Mouse (Mus musculus): Measurements from ENCODE around the gene Sh3yl1.

Sh3yl1 gene

DNA sequence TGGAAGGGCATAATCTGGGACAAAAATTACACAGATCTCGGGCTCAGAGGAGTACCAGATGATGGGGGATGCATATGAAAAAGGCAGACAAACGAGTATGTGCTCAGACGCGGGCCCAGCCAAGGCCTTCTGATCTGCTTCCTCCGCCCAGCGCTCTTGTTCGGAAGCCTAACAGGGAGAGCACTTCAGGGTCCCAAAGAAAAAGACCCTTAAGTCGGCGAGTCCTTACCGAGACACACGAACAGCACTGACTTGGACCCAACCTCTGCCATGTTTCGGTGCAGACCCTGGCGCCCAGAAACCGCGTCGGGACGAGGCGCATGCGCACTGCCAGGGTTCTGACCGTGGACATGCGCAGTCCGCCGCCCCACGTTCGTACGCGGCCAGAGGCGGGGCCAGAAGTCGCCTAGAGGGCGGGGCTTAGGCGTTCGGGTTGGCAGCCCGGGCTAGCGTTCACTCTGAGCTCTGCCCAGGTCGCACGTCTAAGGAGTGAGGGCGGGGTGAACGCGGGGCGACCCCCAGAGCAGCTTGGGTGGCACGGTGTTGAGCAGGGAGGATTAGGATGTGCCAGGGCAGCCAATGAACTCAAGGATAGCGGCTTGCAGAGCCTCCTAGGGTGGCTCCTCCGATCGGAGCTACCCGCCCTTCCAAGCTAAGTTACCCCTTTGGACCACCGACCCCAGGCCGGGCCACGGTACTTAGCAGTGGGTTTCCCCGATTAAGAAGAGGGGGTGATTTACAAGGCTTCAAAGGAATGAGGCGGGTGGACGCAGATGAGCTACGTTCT, at the start of gene Sh3yl1, which contains the start of gene Acp1:
TSS of gene Sh3yl1 (plus strand) at position 408 of the 787 bp plus-strand sequence.
TSS of gene Acp1 (minus strand) at position 329 of the 787 bp plus-strand sequence.
- DNase-seq (ENCODE audit: low spot score) = peak; percentile 97

DNA sequence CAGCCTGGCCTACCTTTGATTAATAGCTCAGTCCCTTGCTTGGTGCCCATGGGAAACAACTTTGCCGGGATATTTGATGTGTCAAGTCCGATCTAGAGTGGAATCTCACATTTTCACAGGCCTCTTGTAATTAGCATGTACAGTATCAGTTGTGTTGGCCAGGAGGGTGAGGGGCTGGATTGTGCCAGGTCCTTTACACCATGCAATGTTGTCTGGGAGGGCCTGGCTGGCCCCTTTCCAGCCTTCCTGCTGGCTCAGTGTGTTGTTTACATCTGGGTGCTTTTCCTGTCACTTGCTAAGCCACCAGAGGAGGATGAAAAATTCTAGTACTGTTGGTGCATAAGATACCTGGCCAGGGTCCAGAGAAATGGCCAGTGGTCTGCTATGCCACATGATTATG, 47.1 kb upstream of the Sh3yl1 start:
- DNase-seq (ENCODE audit: low spot score) = no peak

DNA sequence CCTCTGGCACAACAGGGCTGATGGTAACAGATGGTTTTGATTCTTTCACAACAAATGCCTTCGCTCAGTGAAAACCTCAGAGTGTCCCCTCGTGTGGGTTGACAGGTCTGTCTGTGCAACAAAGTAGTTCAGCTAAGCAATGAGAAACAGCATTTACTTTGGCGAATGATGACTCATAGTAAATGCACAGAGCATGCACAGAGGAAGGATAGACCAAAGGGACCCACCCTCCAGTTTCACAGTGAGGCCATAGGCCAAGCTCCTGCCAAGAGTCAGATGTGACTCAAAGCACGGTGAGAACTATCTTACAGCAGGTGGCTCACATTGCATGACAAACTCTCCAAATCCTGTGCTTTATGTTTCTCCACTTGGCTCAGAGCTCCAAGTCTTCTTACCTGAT, 45.7 kb upstream of the Sh3yl1 start:
- no peak for DNase-seq (ENCODE audit: low spot score)

DNA sequence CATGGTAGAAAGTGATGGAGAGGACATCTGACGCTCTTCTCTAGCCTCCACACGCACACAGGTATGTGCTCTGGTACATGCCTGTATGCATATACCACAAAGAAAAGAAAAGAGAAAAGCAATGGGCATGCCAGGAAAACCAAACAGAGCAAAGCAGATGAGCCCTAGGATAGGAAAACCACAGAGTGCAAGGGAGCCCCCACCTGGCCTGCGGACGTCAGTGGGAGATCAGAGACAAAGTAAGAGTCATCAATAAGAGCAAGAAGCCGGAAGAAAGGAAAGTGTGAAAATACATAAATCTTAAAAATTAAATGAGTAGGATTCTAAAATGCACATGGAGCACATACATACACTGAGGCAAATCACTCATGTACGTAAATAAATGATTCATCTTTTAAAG, 32.0 kb upstream of the Sh3yl1 start:
- DNase-seq (ENCODE audit: low spot score) = no peak

DNA sequence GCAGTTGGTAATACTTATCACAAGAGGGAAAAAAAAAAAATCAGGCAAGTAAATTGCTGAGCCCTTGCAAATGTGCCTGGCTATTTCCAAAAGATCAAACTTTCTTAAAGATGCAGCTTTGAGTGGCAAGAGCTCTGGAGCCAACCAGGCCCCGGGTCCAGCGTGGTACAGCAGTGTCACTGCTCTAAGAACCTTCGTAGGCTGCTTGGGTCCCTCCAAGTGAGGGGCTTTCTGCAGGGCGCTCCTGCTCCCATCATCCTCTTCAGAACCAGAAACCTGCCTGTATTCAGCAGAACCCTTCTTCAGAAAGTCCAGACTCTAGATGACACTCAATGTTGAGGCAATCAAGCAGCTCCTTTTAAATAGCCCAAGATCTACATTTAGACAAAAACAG, 27.9 kb upstream of the Sh3yl1 start:
- no peak for DNase-seq (ENCODE audit: low spot score)

DNA sequence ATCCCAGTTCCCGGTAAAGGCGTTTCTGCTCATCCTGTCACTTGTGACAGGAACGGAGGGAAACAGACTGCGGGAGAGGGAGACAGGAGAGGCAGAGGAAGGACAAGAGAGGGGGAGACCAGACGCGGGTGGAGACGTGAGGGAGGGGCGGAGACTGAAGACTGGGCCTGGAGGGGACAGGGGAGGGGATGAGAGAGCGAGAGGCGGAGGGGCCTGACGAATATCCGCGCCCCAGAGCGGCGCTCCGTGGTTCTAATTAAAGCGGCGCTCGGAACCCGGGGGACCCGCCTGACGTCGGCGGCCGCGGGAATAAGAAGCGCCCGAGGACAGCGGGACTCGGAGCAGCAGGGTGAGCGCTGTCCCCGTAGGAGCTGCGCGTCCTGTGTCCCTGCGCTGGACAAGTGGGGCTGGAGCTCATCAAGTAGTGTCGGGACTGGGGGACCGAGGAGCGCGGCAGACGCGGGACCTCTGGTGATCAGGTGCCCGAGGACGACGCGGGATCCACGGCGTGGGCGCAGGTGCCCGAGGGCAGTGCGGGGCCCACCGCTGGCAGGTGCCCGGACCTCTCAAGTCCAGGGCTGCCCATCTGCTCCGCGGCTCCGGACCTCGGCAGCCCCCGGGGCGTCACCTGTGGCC, 27.4 kb upstream of the Sh3yl1 start, which contains the start of gene Alkal2:
TSS of gene Alkal2 (plus strand) at position 337 of the 636 bp plus-strand sequence.
- DNase-seq (ENCODE audit: low spot score) = peak; percentile 52

DNA sequence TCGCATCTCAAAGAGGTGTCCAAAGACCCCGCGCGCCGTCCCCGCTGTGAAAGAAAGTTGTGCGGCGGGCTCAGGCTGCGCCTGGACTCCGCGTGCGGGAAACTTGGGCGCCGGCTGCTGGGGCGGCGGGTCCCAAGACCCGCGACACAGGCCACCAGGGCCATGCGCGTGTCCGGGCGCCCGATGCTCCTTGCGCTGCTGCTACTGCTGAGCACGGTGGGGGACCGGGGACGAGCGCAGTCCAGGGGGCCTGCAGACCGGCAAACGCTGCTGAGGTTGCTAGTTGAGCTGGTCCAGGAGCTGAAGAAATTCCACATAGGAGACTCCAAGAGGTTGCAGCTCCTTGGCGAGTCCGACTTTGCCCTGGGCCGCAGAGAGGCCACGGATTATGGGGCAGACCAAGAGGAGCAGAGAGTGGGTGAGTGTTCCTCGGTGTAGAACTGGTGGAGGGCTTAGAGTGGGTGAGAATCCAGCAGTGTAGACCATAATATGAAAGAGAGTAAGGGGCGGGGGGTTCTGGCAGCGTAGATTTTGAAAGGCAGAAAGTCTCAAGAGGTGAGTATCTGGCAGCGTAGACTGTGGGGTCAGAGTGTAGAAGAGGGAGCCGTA, 26.7 kb upstream of the Sh3yl1 start:
- peak; percentile 16 for DNase-seq (ENCODE audit: low spot score)

DNA sequence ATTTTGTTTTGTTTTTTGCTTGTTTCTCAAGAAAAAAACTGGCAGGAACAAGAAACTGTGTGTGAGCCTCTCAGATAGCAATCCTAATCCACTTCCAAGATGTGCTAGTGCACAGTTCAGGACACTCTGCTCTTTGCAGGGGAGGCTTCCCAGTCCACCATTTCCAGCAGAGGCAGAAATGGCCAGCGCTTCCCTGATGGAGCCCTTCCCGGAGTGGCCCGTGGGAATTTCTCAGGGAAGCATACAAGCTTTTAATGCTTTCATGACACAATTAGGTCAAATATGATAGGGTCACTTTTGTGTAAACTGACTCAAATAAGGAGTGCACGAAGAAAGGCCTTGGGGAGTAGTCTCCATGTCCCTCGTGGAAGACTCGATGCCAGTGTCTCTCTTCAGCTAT, 25.6 kb upstream of the Sh3yl1 start:
- DNase-seq (ENCODE audit: low spot score) = no peak

DNA sequence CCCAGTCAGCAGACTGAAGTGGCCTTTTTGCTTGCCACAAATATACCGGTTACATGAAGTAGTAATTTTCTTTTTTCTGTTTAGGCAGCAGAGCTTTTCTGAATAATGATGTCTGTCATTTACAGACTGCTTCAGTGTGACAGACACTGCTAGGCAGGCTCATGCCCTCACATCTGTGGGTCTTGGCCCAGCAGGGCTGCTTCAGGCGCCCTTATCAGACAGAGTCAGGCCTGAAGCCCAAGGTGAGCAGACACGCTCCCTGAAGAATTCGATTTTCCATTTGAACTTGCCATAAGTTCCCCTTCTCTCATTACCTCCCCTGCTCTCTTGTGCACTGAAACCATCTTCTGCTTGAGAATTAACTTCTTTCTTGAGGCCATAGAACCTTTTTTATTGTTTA, 23.5 kb upstream of the Sh3yl1 start:
- DNase-seq (ENCODE audit: low spot score) = no peak

DNA sequence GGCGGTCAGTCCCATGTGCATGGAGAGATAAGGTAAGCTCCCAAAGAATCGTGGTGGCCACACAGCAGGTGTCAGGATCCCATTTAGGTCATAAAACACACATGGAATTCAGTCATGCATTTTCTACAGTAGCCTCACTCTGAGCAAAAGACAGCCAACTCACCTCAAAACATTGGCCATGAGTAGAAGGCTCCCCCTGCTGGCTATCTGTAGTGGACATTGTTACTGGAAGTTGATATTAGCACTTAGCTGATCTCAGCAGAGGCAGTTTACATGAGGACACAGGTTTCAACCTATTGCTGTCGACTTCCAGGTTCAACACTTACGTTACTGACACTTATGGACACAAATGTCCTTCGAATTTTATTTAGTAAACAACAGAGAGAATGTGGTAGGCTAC, 21.4 kb upstream of the Sh3yl1 start:
- peak; percentile 87 for DNase-seq (ENCODE audit: low spot score)

DNA sequence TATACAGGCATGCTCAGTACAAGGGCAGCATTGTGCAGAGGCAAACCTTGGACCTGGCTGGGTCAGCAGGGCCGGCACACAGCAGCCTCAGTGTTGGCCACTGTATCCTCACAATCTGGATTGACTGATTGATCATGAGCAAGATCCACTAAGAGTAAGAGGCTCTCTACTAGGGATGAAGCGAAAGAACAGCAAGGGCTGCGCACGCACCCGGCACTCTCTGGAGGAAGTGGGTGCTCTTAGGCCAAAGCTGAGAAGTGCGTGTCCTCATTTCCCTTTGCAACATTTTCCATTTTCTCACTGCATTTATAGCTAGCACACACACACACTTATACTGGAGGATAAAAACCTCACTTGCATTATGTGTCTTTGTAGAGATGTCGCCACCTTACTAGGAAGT, 20.0 kb upstream of the Sh3yl1 start:
- no peak for DNase-seq (ENCODE audit: low spot score)

DNA sequence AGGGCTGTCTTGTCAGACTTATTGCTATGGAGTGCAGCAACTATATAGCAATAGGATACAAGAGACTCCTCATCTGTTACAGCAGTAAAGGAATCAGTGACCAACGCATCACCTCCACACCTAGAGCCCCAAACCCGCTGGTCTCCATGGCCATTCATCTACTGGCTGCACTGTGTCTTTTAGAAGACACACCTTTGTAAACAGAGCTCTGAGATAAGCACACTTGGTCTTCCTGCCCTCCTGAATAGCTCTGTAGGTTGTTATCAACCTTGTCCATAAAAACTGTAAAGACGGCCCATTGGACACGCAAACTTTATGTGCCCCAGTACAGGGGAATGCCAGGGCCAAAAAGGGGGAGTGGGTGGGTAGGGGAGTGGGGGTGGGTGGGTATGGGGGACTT, 14.4 kb upstream of the Sh3yl1 start:
- DNase-seq (ENCODE audit: low spot score) = no peak

DNA sequence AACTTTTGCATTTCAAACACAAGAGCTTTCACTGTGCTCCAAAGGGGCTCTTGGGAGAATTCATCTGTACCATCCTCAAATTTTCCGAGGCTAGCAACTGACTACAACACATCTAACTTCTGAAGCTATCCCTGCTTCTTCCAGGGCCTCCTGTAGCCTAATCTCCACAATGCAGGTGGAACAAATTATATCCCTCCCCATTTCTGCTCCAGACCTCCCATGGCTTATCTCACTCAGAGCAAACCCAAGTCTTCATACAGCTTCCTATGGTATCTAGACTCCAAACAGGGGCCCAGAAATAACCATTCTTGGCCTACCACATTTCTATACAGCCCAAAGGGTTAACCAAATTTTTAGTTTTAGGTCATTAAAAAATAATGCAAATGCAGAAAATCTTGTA, 2.8 kb upstream of the Sh3yl1 start:
- no peak for DNase-seq (ENCODE audit: low spot score)

DNA sequence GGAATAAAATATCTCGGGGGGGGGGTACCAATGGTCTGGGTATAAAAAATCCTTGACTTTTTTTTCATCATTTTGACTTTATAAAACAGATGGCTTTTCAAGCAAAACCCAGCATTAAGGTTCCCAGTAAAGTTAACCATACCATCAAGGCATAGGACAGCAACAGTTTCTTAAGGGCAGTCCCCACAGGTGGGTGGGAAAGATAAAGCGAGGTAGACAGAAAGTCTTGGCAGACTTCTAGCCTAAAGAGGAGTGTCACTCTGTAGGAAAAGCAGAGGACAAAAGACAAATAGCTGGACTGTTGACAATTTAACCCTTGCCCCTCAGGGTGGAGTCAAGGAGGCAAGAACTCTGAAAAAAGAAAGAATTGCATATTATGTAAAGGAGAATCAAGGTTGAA, 1.6 kb upstream of the Sh3yl1 start:
- DNase-seq (ENCODE audit: low spot score) = no peak

DNA sequence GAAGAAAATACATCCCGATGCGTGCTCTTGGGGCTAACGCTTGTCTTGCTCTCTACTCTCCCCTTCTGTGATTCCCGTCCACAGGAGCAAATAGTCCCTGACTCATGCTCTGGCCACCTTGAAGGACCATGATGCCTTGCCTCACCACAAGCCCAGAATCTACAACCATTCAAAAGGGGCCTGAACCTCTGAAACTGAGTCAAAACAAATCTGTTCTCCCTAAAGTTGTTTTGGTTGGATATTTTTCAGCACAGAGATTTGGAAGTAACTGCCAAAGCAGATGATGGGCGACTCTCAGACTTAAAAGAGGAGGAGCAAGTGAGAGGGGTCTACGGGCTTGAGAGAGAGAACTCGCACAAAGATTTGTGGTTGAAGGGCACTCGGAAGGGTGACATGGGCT, 608 bp upstream of the Sh3yl1 start:
- no peak for DNase-seq (ENCODE audit: low spot score)

DNA sequence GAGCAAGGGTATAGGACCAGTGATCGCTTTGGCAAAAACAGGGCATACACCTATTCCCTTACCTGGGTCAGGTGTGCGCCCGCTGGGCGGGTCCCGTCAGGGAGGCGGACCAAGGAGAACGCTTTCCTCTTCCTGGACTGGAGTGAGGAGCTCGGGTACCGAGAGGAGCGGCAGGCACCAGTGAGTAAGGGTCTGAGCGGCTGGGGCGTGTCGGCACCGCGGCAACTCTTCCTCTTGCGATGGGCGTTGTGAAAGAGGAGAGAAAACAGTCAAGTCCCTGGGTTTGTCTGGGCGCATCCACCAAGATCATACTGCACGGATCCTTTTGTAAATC, 547 bp downstream of the Sh3yl1 start:
- peak; percentile 37 for DNase-seq (ENCODE audit: low spot score)

DNA sequence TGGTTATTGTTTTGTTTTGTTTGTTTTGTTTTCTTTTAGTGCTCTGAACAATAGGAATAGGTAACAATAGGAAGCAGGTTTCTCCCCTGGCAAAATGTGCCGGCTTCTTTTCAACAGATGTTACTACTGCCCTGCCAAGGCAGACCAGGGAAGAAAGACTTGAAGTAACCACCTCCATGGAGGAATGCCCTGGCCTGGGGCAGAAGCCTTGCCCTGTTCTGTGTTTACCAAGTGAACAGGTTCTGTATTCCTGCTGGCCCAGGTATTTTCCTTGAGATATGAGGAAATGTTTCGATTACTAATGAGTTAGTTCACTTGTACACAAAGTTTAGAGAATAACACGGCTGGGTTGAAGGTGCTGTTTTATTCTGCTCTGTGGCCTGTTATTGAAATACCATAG, 1.4 kb downstream of the Sh3yl1 start:
- no peak for DNase-seq (ENCODE audit: low spot score)

DNA sequence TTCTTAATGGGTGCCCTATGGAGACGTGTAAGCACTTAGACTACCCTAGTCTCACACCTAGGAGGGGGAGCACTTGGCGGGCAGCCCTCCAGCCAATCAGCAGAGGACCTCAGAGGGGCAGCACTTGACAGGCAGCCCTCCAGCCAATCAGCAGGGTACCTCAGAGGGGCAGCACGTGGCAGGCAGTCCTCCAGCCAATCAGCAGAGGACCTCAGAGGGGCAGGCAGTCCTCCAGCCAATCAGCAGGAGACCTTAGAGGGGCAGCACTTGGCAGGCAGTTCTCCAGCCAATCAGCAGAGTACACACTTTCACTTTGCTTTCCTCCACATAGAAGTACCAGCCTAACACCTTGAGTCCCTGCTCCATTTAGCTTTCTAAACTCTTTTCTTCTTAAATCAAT, 10.9 kb downstream of the Sh3yl1 start:
- no peak for DNase-seq (ENCODE audit: low spot score)

DNA sequence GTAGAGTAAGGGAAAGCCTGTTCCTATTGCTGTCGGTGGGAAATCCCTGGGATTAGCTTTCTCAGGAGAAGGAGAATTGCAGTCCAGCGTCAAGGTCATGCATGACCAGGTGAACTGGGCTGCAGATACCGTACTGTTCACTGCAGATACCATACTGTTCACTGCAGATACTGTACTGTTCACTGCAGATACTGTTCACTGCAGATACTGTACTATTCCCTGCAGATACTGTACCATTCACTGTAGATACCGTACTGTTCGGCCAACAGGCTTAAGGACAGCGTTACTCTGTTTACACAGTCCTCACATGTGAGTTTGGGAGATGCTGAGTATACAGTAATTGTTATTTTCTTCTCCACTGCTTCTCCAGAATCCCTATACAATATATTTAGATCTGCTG, 16.7 kb downstream of the Sh3yl1 start:
- DNase-seq (ENCODE audit: low spot score) = no peak

DNA sequence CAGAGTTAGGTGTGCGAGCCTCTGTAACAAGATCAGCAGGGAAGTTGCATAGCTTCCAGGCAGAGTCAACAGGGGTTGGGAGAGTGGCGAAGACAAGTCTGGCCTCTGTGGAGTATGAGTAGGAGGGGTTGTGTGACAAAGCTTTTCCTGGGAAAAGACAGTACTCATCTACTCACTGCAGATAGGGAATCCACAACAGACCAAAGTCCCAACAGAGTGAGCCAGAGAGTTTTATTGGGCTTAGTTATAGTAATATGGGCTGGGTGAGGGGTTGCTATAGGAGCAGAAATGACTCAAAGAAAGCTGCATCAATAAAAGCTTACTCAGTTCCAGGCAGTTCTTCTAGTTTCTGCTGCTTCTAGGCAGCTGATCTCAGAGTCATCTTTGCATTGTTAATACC, 21.8 kb downstream of the Sh3yl1 start:
- no peak for DNase-seq (ENCODE audit: low spot score)

DNA sequence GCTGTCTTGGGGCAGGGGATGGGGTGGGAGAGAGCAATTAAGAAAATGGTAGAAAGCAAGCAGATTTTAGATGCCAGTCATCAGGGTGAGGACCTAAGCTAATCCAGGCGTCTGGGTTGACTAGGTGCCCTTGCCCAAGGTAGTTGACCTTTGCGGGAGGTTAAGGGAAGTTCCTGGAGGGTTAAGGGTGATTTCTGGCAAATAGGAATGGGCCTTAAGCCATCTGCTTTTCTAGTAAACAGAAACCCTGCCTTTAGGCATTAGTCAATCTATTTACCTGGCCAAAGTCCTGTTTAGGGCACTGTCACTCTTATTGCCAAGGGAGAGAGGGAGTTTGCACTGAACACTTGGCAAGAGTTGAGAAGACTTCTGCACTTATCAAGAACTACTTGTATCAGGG, 25.4 kb downstream of the Sh3yl1 start:
- DNase-seq (ENCODE audit: low spot score) = no peak

DNA sequence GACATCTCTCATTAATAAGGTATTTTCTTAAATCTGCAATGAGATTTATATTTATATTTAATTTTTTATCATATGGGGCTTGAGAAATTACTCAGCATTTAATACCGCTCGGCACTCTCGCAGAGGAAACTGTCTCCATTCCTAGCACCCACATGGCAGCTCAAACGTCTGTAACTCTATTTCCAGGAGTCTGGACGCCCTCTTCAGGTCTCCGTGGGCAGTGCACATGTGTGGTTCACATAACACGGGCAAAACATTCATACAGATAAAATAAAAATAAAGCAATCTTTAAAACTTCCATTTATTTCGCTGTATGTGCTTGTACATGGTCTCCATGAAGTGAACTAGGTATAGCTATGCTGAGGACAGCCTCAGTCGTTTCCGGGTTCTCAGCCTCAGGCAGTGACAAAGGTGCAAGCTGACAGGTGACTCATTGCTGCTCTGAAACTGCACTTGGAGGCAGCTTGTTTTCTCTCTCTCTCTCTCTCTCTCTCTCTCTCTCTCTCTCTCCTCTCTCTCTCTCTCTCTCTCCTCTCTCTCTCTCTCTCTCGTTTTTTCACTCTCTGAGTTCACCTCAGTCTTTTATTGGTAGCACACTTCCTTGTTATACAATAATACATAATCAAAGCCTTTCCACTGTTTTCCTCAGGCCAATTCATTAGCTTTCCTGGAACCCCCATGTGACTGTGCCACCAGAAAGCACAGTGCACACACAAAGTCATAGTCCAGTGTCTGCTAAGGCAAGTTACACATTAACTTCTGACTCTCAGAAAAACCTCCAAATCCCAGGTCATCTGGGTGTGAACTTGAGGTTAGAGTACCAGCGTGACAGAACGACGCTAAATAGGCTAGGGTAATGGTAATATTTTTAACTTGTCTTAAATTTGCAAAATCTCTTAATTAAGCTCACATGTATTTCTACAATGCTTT, 31.9 kb downstream of the Sh3yl1 start:
- DNase-seq (ENCODE audit: low spot score) = no peak

Measured in retina, embryonic 14.5 days (tissue).